Mouse (Mus musculus): ENCODE results near the gene Flt3l.
"Not testable (repeated sequence)": the region's sequence is repeated elsewhere in the genome, so short reads cannot be mapped to it uniquely, and the experiment has no call there.

Gene Flt3l

GRCm38 (mm10) chr7:45135993-45136567 is at the start of gene Flt3l, which contains the start of gene Gm45713:
Gene Flt3l (minus strand): TSS chr7:45136432.
Gene Gm45713 (minus strand): TSS chr7:45136231.
- DNase-seq (ENCODE audit: extremely low read depth, insufficient read length, low spot score): peak; percentile 86

- no peak for DNase-seq (ENCODE audit: extremely low read depth, insufficient read length, low spot score)
Measured at GRCm38 (mm10) chr7:45185921-45186320, 49.7 kb upstream of the Flt3l start.

DNA sequence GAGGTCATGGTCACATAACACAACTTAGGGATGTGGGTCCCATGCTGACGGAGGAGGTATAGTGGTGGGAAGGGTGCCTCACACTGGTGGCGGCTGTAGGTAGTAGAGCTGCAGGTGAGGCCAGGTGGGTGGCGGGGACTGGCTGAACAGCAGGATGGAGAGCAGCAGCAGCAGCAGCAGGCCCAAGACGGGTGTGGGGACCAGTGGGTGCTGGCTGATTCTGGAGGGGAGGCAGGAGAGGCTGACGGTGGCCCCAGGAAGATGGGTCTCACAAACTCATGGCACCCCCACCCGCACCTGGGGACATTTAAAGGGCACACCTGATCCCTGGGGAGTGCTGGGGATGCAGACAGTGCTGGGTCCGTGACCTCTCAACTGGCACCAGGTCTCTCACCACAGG is 47.4 kb upstream of the Flt3l start:
- DNase-seq (ENCODE audit: extremely low read depth, insufficient read length, low spot score): no peak

DNA sequence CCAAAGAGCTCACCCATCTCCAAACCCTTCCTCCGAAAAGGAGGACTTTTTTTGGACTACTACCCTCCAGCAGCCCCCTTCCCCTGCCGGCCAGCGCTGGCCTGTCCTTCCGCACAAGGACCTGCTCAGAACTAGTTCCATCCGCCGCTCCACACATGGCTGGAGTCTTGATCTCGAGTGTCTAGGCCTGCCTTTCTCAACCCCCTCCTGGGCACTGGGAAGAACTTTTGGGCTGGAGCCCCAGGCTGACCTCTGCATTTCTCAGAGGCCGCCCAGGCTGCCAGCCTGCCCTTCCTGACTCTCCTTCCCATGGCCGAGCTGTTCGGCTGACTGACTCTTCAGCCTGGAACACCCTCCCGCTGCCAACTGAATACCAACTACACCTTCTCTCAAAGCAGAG is 46.4 kb upstream of the Flt3l start:
- no peak for DNase-seq (ENCODE audit: extremely low read depth, insufficient read length, low spot score)

GRCm38 (mm10) chr7:45182199-45182601 is 46.0 kb upstream of the Flt3l start:
- DNase-seq (ENCODE audit: extremely low read depth, insufficient read length, low spot score): no peak

- DNase-seq (ENCODE audit: extremely low read depth, insufficient read length, low spot score): no peak
Measured at GRCm38 (mm10) chr7:45181540-45181939, 45.3 kb upstream of the Flt3l start.

DNA sequence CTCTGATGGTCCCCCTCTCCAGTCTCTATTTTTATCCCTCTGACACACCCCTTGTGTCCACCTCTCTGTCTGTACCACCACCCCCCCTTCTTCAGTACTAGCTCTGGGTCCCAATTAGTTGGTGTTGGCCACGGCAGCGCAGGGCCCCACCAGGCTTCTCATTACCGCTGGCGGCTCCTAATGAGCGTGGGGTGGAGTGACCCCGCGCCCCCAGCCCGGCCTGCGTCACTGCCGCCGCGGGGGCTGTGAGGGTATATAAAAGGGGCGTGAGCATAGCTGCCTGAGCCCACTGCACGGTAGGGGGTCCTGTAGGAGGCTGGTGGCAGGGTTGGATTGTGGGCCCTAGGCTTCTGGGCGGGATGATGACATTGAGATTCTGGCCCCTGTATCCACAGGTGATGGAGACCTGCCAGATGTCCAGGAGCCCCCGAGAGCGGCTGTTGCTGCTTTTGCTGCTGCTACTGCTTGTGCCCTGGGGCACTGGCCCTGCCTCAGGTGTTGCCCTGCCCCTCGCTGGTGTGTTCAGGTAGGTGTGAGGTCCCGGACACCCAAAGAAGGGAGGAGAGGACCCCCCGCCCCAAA is 44.8 kb upstream of the Flt3l start, which contains the start of gene Pth2:
Gene Pth2 (plus strand): TSS at position 100 of the 582 bp plus-strand sequence.
- DNase-seq (ENCODE audit: extremely low read depth, insufficient read length, low spot score): no peak

- DNase-seq (ENCODE audit: extremely low read depth, insufficient read length, low spot score): no peak
Measured at GRCm38 (mm10) chr7:45179469-45179868, 43.2 kb upstream of the Flt3l start, which contains the start of gene Gfy. Gene Gfy (minus strand): TSS chr7:45179569.

- no peak for DNase-seq (ENCODE audit: extremely low read depth, insufficient read length, low spot score)
Measured at GRCm38 (mm10) chr7:45178550-45178949, 42.3 kb upstream of the Flt3l start.

GRCm38 (mm10) chr7:45176356-45176755 is 40.1 kb upstream of the Flt3l start:
- no peak for DNase-seq (ENCODE audit: extremely low read depth, insufficient read length, low spot score)

GRCm38 (mm10) chr7:45175929-45176328 is 39.7 kb upstream of the Flt3l start:
- no peak for DNase-seq (ENCODE audit: extremely low read depth, insufficient read length, low spot score)

GRCm38 (mm10) chr7:45175398-45175797 is 39.2 kb upstream of the Flt3l start:
- DNase-seq (ENCODE audit: extremely low read depth, insufficient read length, low spot score): no peak

GRCm38 (mm10) chr7:45174567-45175280 is 38.5 kb upstream of the Flt3l start:
- DNase-seq (ENCODE audit: extremely low read depth, insufficient read length, low spot score): no peak

DNA sequence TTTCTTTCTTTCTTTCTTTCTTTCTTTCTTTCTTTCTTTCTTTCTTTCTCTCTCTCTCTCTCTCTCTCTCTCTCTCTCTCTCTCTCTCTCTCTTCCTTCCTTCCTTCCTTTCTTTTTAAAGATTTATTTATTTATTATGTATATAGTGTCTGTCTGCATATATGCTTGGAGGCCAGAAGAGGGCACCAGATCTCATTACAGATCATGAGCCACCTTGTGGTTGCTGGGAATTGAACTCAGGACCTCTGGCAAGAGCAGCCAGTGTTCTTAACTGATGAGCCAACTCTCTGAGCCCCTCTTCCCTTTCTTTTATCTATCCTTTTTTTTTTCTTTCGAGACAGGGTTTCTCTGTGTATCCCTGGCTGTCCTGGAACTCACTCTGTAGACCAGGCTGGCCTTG is 37.5 kb upstream of the Flt3l start:
- DNase-seq (ENCODE audit: extremely low read depth, insufficient read length, low spot score): not testable (repeated sequence)

DNA sequence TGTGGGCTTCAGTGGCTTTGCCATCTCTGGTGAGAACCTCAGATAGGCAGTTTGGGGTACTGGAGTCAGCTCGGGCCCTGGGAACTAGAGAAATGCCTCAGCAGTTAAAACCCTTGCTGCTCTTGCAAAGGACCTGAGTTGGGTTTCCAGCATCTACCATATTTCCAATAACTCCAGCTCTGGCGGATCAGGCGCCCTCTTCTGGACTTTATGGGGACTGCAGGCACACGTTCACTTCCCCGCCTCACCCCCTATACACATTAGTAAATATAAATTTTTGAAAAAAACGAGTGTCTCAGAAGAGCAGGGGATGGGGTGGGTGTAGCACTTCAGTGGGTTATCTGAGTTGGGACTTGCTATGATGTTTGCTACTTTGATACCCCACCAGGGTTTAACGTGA is 36.7 kb upstream of the Flt3l start:
- DNase-seq (ENCODE audit: extremely low read depth, insufficient read length, low spot score): no peak

GRCm38 (mm10) chr7:45169495-45169894 is 33.3 kb upstream of the Flt3l start:
- no peak for DNase-seq (ENCODE audit: extremely low read depth, insufficient read length, low spot score)

DNA sequence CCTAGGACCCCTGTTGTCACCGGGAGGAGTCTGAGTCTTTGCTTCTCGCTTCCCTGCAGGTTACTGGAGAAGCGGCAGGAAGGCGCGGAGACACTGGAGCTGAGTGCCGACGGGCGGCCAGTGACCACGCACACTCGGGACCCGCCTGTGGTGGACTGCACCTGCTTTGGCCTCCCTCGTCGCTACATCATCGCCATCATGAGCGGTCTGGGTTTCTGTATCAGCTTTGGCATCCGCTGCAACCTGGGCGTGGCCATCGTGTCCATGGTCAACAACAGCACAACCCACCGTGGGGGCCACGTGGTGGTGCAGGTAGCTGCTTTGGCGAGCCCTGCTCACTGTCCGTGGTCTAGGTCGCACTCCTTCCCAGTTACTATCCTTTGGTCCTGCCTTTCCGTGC is 32.4 kb upstream of the Flt3l start:
- DNase-seq (ENCODE audit: extremely low read depth, insufficient read length, low spot score): no peak

DNA sequence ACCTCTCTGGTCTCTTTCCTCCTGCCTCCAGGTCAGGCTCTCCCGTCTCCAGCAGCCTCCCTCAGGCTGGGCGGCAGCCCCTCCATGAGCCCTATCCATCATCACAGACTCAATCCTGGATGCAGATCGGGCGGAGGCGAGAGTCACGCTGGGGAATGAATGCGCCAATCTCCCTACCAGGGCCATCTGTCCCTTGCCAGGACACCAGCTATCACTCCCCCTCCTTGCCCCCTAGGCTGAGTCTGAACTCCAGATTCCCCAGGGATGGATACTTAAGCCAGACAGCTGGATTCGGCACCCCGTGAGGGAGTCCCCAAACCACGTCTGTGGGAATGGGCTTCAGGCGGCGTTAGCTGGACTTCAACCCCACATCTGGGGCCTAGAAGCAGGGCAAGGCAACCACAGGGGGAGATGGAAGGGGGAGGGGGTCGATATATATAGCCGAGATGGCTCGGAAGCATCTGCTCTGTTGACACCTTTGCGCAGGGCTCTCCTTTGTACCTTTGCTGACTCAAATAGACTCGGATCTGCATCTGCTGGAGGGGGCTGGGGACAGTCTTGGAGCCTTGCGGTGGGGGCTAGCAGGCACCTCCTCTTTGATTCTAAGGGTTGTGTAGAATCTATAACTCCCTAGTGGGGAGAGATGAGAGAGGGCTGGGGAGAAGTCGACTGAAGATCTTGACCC is 31.7 kb upstream of the Flt3l start:
- no peak for DNase-seq (ENCODE audit: extremely low read depth, insufficient read length, low spot score)

GRCm38 (mm10) chr7:45166950-45167401 is 30.7 kb upstream of the Flt3l start:
- no peak for DNase-seq (ENCODE audit: extremely low read depth, insufficient read length, low spot score)

GRCm38 (mm10) chr7:45165701-45166100 is 29.5 kb upstream of the Flt3l start:
- no peak for DNase-seq (ENCODE audit: extremely low read depth, insufficient read length, low spot score)

DNA sequence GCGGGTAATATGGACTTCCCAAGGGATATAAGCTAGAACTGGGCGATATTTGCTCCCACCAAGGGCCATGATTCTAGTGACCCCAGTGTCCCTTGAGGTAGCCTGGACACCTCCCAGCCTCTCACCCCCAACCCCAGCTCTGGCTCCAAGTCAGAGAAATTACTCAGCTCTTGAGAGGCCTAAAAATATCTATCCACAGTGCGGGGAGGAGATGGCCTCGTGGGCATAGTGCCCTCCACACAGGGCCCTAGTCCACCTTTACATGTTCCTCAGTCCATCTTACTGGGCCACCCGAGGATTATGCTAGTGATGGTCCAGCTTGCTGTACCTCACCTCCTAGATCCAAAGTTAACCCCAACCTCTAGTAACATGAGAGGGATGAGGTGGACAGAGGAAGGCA is 28.6 kb upstream of the Flt3l start:
- no peak for DNase-seq (ENCODE audit: extremely low read depth, insufficient read length, low spot score)

Measured in 3134 (cell line).